Mouse (Mus musculus) liver, adult 2 months (tissue): Measurements from ENCODE around the gene Rab31. TPM values are rescaled to one million over a fixed set of nuclear protein-coding genes. Genes with fewer than 3 reads are reported as not detected.

Source experiments
- DNase-seq: peaks from one replicate; pipeline ENCODE4 v3.0.0-alpha.2; 2011; ENCODE audit warnings: low read depth, low spot score; ENCODE audit errors: extremely low read depth
- H3K27ac ChIP-seq: fragments of 200-500 bp; replicated peaks from 2 replicates; pipeline ENCODE4 v1.5.1; 2012; ENCODE audit warnings: low read depth, mild to moderate bottlenecking, control low read depth, inconsistent platforms, low read length; ENCODE audit not compliant: insufficient read depth
- H3K27me3 ChIP-seq: fragments of 200-500 bp; 2 replicates; pipeline ENCODE4 v1.6.1; 2012; ENCODE audit warnings: mild to moderate bottlenecking, moderate library complexity, low read length, inconsistent platforms; ENCODE audit not compliant: control insufficient read depth, insufficient read depth
- H3K36me3 ChIP-seq: fragments of 200-500 bp; 2 replicates; pipeline ENCODE4 v1.6.1; 2012; ENCODE audit warnings: low read length, inconsistent platforms; ENCODE audit not compliant: control insufficient read depth, insufficient read depth
- H3K4me1 ChIP-seq: fragments of 200-500 bp; 2 replicates; pipeline ENCODE4 v1.6.1; 2011; ENCODE audit warnings: low read length; ENCODE audit not compliant: control insufficient read depth, insufficient read depth
- H3K4me3 ChIP-seq: fragments of 200-500 bp; 2 replicates; pipeline ENCODE4 v1.5.1; 2011; ENCODE audit warnings: low read depth, mild to moderate bottlenecking, control low read depth, low read length, moderate library complexity; ENCODE audit not compliant: insufficient read depth
- H3K79me2 ChIP-seq: fragments of 200-500 bp; 2 replicates; pipeline ENCODE4 v1.6.1; 2012; ENCODE audit warnings: inconsistent platforms, mild to moderate bottlenecking, low read length, moderate library complexity; ENCODE audit not compliant: control insufficient read depth, insufficient read depth
- H3K9ac ChIP-seq: fragments of 200-500 bp; 2 replicates; pipeline ENCODE4 v1.6.1; 2012; ENCODE audit warnings: low read depth, mild to moderate bottlenecking, control low read depth, inconsistent platforms, low read length
- CTCF ChIP-seq: fragments of 200-500 bp; IDR thresholded peaks from 2 replicates; pipeline ENCODE4 v1.5.1; 2011; ENCODE audit warnings: low read depth, low read length, control low read depth
- POLR2A ChIP-seq: fragments of 200-500 bp; IDR thresholded peaks from 2 replicates; pipeline ENCODE4 v1.6.1; 2011; ENCODE audit warnings: low read length, control low read depth; ENCODE audit not compliant: insufficient read depth; ENCODE audit errors: extremely low read depth
- whole genome bisulfite sequencing: fragments of 180-500 bp; shearing (Covaris S2); methylation state at CpG from one replicate; pipeline ENCODE4 v1.1.7; 2018; 5-methylcytosine and 5-hydroxymethylcytosine counted together
- polyA plus RNA-seq: library from polyadenylated mRNA; depleted of rRNA; stranded (reverse); fragments of >200 nt; gene quantifications from 2 replicates; pipeline ENCODE4 v1.2.3, GENCODE M21; 2012
- total RNA-seq: library from RNA; depleted of rRNA; stranded (reverse); fragments of >200 nt; gene quantifications from 2 replicates; pipeline ENCODE4 v1.2.3, GENCODE M21; 2014

The Rab31 gene
- total and polyA plus RNA-seq, 2 experiments, result 3.5 to 5.4 TPM

GRCm38 (mm10) chr17:65672926-65673325, 99.6 kb downstream of the Rab31 start:
- TF ChIP-seq POLR2A, result no peak
- TF ChIP-seq CTCF, result no peak
- no peak for DNase-seq
- no peaks in the 10 kb centered on the region for H3K79me2 ChIP-seq
- no peaks in the 10 kb centered on the region; the same call in 1 of the 2 replicates for H3K4me1 ChIP-seq
- no peak overlapping the region for H3K27ac ChIP-seq
- no peaks in the 10 kb centered on the region for H3K27me3 ChIP-seq
- WGBS, result 89% methylated on average over 7 of the region's 7 CpGs
- no peak overlapping the region for H3K4me3 ChIP-seq
- no peak overlapping the region for H3K9ac ChIP-seq
- no peaks in the 10 kb centered on the region for H3K36me3 ChIP-seq

- no peak for DNase-seq
- H3K36me3 ChIP-seq, result no peaks in the 10 kb centered on the region
- H3K4me3 ChIP-seq, result no peak overlapping the region
- no peak overlapping the region for H3K27ac ChIP-seq
- no peaks in the 10 kb centered on the region for H3K27me3 ChIP-seq
- no peak overlapping the region for H3K9ac ChIP-seq
- H3K79me2 ChIP-seq, result no peaks in the 10 kb centered on the region
- 92% methylated on average over 4 of the region's 4 CpGs for WGBS
- TF ChIP-seq POLR2A (no peak), CTCF (no peak)
- H3K4me1 ChIP-seq, result peaks cover 9% of the 10 kb centered on the region
Measured at GRCm38 (mm10) chr17:65669061-65669460, 103.5 kb downstream of the Rab31 start.

- Histone ChIP-seq H3K36me3 (no peaks in the 10 kb centered on the region), H3K27ac (no peak overlapping the region), H3K9ac (no peak overlapping the region), H3K79me2 (no peaks in the 10 kb centered on the region), H3K27me3 (no peaks in the 10 kb centered on the region), H3K4me3 (no peak overlapping the region), H3K4me1 (peaks cover 11% of the 10 kb centered on the region)
- TF ChIP-seq CTCF (no peak), POLR2A (no peak)
- no peak for DNase-seq
- 93% methylated on average over 14 of the region's 14 CpGs for WGBS
Measured at GRCm38 (mm10) chr17:65667792-65668191, 104.8 kb downstream of the Rab31 start.

- WGBS, result 26% methylated on average over 17 of the region's 17 CpGs
- no peaks in the 10 kb centered on the region for H3K36me3 ChIP-seq
- no peaks in the 10 kb centered on the region for H3K27me3 ChIP-seq
- peak overlapping the region; percentile 38 for H3K9ac ChIP-seq
- H3K4me3 ChIP-seq, result no peak overlapping the region
- no peaks in the 10 kb centered on the region for H3K79me2 ChIP-seq
- H3K4me1 ChIP-seq, result peaks cover 11% of the 10 kb centered on the region
- TF ChIP-seq POLR2A (no peak), CTCF (no peak)
- peak; percentile 74 for DNase-seq
- H3K27ac ChIP-seq, result peak overlapping the region; percentile 40
Measured at GRCm38 (mm10) chr17:65666388-65667161, 106.0 kb downstream of the Rab31 start.

GRCm38 (mm10) chr17:65665786-65666387, 106.7 kb downstream of the Rab31 start:
- Histone ChIP-seq H3K9ac (no peak overlapping the region; the same call in 1 of the 2 replicates), H3K36me3 (no peaks in the 10 kb centered on the region), H3K27ac (peak overlapping the region; percentile 16), H3K79me2 (no peaks in the 10 kb centered on the region), H3K4me1 (peaks cover 11% of the 10 kb centered on the region), H3K4me3 (no peak overlapping the region), H3K27me3 (no peaks in the 10 kb centered on the region)
- TF ChIP-seq POLR2A, result no peak
- peak; percentile 65 for DNase-seq
- WGBS, result 46% methylated on average over 12 of the region's 12 CpGs
